Mouse (Mus musculus): ENCODE results near the gene Cavin1. TPM values are rescaled to one million over a fixed set of nuclear protein-coding genes. Genes with fewer than 3 reads are reported as not detected.
"Not testable (repeated sequence)": the region's sequence is repeated elsewhere in the genome, so short reads cannot be mapped to it uniquely, and the experiment has no call there.

The Cavin1 gene
- polyA plus RNA-seq, 1 experiment from 2014 or later = 16.3 TPM

DNA sequence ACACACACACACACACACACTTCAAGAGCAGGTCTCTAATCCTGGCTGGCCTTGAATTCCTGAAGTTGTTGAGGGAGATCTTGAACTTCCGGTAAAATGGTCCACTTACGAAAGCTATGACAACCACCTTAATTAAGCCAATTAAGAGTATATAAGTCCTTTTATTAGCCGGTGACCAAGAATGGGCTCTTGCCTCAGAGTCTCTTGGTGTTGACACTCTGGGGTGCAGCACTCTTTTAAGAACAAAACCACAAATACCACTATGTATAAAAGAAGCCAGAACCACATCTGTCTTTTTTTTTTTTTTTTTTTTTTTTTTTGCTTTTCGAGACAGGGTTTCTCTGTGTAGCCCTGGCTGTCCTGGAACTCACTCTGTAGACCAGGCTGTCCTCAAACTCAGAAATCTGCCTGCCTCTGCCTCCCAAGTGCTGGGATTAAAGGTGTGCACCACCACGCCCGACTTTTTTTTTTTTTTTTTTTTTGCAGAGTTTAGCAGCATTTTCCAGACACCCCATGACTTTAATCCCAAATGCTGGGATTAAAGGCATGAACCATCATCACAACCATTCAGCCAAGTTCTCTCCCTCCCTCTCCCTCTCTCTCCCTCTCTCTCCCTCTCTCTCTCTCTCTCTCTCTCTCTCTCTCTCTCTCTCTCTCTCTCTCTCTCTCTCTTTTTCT lies 31.3 kb upstream of the Cavin1 start:
- not testable (repeated sequence) for ATAC-seq (replicated peaks; ENCODE audit: insufficient number of reproducible peaks, low FRiP score, low TSS enrichment, low read depth); H3K9me3 ChIP-seq (replicated peaks; ENCODE audit: control insufficient read depth, low read length)

DNA sequence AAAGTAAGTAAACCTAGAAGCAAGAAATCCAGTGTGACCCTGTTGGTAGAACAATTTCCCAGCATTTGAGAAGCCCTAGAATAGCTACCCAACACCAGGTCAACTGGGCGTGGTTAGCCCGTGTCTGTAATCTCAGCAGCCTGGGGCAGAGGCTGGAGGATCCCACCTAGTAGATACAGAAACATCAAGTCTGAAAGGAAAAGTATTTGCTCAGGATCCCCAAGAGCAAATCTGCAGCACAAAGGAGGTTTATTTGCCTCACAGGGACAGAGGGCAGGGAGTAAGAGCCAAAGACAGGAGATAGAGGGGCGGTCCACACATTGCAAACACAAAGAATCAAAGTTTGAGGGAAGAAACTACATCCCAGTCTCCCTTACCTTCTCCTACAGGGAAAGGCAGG lies 28.6 kb upstream of the Cavin1 start:
- Histone ChIP-seq H3K4me1 (ENCODE audit: control insufficient read depth, insufficient read depth, low read length) (no peaks in the 10 kb centered on the region), H3K4me3 (ENCODE audit: low read depth, low read length) (no peak overlapping the region), H3K9ac (replicated peaks; ENCODE audit: low read length) (no peak overlapping the region), H3K9me3 (replicated peaks; ENCODE audit: control insufficient read depth, low read length) (no peaks in the 10 kb centered on the region), H3K27me3 (ENCODE audit: control insufficient read depth, insufficient read depth, low read length) (no peaks in the 10 kb centered on the region; the same call in 1 of the 2 replicates), H3K27ac (replicated peaks; ENCODE audit: low read depth, low read length) (no peak overlapping the region), H3K4me2 (ENCODE audit: low read depth, low read length) (no peak overlapping the region), H3K36me3 (replicated peaks; ENCODE audit: control insufficient read depth, insufficient read depth, low read depth, low read length) (no peaks in the 10 kb centered on the region)
- no peak for DNase-seq (ENCODE audit: low spot score)
- no peak for ATAC-seq (replicated peaks; ENCODE audit: insufficient number of reproducible peaks, low FRiP score, low TSS enrichment, low read depth)
- WGBS = 61% methylated on average over 3 of the region's 3 CpGs

More for the DNA sequence above, 31.3 kb upstream of the Cavin1 start:
- DNase-seq (ENCODE audit: low spot score); H3K36me3 ChIP-seq (replicated peaks; ENCODE audit: control insufficient read depth, insufficient read depth, low read depth, low read length); H3K4me3 ChIP-seq (ENCODE audit: low read depth, low read length); H3K4me1 ChIP-seq (ENCODE audit: control insufficient read depth, insufficient read depth, low read length); H3K9ac ChIP-seq (replicated peaks; ENCODE audit: low read length); H3K27ac ChIP-seq (replicated peaks; ENCODE audit: low read depth, low read length); H3K4me2 ChIP-seq (ENCODE audit: low read depth, low read length); H3K27me3 ChIP-seq (ENCODE audit: control insufficient read depth, insufficient read depth, low read length): not testable (repeated sequence)
- WGBS = 80% methylated on average over 5 of the region's 6 CpGs

DNA sequence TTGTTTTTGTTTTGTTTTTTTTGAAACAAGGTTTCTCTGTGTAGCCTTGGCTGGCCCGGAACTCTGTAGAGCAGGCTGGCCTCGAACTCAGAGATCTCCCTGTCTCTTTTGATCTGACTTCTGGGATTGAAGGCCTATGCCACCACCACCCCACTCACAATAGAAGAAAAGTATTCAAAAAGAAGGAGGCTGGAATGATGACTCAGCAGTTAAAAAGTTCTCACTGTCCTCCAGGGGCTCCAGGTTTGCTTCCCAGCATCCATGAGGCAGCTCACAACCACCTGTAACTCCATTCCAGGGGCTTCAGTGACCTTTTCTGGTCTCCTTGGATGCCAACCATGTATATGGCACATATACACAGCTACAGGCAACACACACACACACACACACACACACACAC lies 28.1 kb upstream of the Cavin1 start:
- Histone ChIP-seq H3K4me3 (ENCODE audit: low read depth, low read length) (no peak overlapping the region), H3K4me2 (ENCODE audit: low read depth, low read length) (no peak overlapping the region), H3K4me1 (ENCODE audit: control insufficient read depth, insufficient read depth, low read length) (no peaks in the 10 kb centered on the region), H3K36me3 (replicated peaks; ENCODE audit: control insufficient read depth, insufficient read depth, low read depth, low read length) (no peaks in the 10 kb centered on the region), H3K27me3 (ENCODE audit: control insufficient read depth, insufficient read depth, low read length) (no peaks in the 10 kb centered on the region; the same call in 1 of the 2 replicates), H3K9ac (replicated peaks; ENCODE audit: low read length) (no peak overlapping the region), H3K9me3 (replicated peaks; ENCODE audit: control insufficient read depth, low read length) (no peaks in the 10 kb centered on the region), H3K27ac (replicated peaks; ENCODE audit: low read depth, low read length) (no peak overlapping the region)
- 86% methylated on average over 2 of the region's 2 CpGs for WGBS
- DNase-seq (ENCODE audit: low spot score) (no peak), ATAC-seq (replicated peaks; ENCODE audit: insufficient number of reproducible peaks, low FRiP score, low TSS enrichment, low read depth) (no peak)

DNA sequence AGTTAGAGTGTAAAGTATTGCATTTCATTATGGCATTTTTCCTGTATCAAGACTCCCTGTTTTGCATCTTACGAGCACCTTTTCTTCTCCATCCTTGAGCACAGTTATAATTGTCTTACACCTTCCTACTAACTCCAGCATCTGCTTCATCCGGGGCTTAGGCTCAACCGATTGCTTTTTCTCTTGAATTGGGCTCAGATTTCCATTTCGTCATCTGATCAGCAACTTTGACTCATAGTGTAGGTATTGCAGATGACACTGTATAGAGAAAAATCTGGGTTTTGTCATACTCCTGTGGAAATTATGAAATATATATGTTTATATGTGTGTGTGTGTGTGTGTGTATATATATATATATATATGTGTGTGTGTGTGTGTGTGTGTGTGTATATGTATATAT lies 25.8 kb upstream of the Cavin1 start:
- 81% methylated on average over 4 of the region's 4 CpGs for WGBS
- ATAC-seq (replicated peaks; ENCODE audit: insufficient number of reproducible peaks, low FRiP score, low TSS enrichment, low read depth) (no peak), DNase-seq (ENCODE audit: low spot score) (no peak)
- no peak overlapping the region for H3K27ac ChIP-seq (replicated peaks; ENCODE audit: low read depth, low read length)
- H3K27me3 ChIP-seq (ENCODE audit: control insufficient read depth, insufficient read depth, low read length) = no peaks in the 10 kb centered on the region; the same call in 1 of the 2 replicates
- no peak overlapping the region for H3K9ac ChIP-seq (replicated peaks; ENCODE audit: low read length)
- H3K9me3 ChIP-seq (replicated peaks; ENCODE audit: control insufficient read depth, low read length) = no peaks in the 10 kb centered on the region
- no peak overlapping the region for H3K4me2 ChIP-seq (ENCODE audit: low read depth, low read length)
- H3K4me1 ChIP-seq (ENCODE audit: control insufficient read depth, insufficient read depth, low read length) = no peaks in the 10 kb centered on the region
- H3K36me3 ChIP-seq (replicated peaks; ENCODE audit: control insufficient read depth, insufficient read depth, low read depth, low read length) = no peaks in the 10 kb centered on the region
- no peak overlapping the region for H3K4me3 ChIP-seq (ENCODE audit: low read depth, low read length)

DNA sequence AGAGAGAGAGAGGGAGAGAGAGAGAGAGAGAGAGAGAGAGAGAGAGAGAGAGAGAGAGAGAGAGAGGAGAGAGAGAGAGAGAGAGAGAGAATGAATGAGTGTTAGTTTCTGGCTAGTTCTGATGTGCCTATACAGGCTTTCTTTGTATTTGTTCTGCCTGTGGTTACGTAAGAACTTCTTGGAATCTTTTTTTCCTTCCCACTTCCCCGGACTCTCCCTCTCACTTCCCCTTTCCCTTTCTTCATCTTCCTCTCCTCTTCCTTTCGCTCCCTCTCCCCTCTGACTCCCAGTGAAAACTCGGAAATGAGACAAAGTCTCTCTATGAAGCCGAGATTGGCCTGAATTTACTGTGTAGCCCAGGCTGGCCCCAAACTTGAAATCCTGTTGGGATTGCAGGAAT lies 24.0 kb upstream of the Cavin1 start:
- H3K27ac ChIP-seq (replicated peaks; ENCODE audit: low read depth, low read length) = no peak overlapping the region
- no peak overlapping the region for H3K4me2 ChIP-seq (ENCODE audit: low read depth, low read length)
- H3K4me3 ChIP-seq (ENCODE audit: low read depth, low read length) = no peak overlapping the region
- ATAC-seq (replicated peaks; ENCODE audit: insufficient number of reproducible peaks, low FRiP score, low TSS enrichment, low read depth) = no peak
- no peaks in the 10 kb centered on the region; the same call in 1 of the 2 replicates for H3K27me3 ChIP-seq (ENCODE audit: control insufficient read depth, insufficient read depth, low read length)
- WGBS = 75% methylated on average over 5 of the region's 5 CpGs
- no peak overlapping the region for H3K9ac ChIP-seq (replicated peaks; ENCODE audit: low read length)
- no peaks in the 10 kb centered on the region for H3K36me3 ChIP-seq (replicated peaks; ENCODE audit: control insufficient read depth, insufficient read depth, low read depth, low read length)
- H3K9me3 ChIP-seq (replicated peaks; ENCODE audit: control insufficient read depth, low read length) = no peaks in the 10 kb centered on the region
- H3K4me1 ChIP-seq (ENCODE audit: control insufficient read depth, insufficient read depth, low read length) = no peaks in the 10 kb centered on the region
- no peak for DNase-seq (ENCODE audit: low spot score)

DNA sequence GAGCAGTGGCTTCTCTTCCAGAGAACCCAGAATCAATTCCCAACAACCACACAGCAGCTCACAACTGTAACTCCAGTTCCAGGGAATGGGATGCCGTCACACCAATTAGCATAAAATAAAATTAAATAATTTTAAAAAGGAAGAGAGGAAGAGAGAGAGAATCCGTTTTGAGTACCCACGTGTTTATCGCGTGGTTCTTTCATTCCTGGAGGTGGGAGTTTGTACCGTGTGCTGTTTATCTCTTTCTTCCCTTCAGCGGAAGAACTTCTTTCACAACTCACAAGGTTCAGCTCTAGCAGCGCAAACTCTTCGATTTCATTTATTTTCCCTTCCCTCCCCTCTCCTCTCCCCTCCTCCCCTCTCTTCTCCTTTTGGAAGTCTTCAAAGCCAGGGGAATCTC lies 23.5 kb upstream of the Cavin1 start:
- H3K4me3 ChIP-seq (ENCODE audit: low read depth, low read length) = no peak overlapping the region
- no peak overlapping the region for H3K4me2 ChIP-seq (ENCODE audit: low read depth, low read length)
- no peak for DNase-seq (ENCODE audit: low spot score)
- H3K27ac ChIP-seq (replicated peaks; ENCODE audit: low read depth, low read length) = no peak overlapping the region
- no peaks in the 10 kb centered on the region for H3K9me3 ChIP-seq (replicated peaks; ENCODE audit: control insufficient read depth, low read length)
- H3K27me3 ChIP-seq (ENCODE audit: control insufficient read depth, insufficient read depth, low read length) = no peaks in the 10 kb centered on the region; the same call in 1 of the 2 replicates
- 67% methylated on average over 9 of the region's 9 CpGs for WGBS
- H3K4me1 ChIP-seq (ENCODE audit: control insufficient read depth, insufficient read depth, low read length) = no peaks in the 10 kb centered on the region
- no peaks in the 10 kb centered on the region for H3K36me3 ChIP-seq (replicated peaks; ENCODE audit: control insufficient read depth, insufficient read depth, low read depth, low read length)
- H3K9ac ChIP-seq (replicated peaks; ENCODE audit: low read length) = no peak overlapping the region
- ATAC-seq (replicated peaks; ENCODE audit: insufficient number of reproducible peaks, low FRiP score, low TSS enrichment, low read depth) = no peak

DNA sequence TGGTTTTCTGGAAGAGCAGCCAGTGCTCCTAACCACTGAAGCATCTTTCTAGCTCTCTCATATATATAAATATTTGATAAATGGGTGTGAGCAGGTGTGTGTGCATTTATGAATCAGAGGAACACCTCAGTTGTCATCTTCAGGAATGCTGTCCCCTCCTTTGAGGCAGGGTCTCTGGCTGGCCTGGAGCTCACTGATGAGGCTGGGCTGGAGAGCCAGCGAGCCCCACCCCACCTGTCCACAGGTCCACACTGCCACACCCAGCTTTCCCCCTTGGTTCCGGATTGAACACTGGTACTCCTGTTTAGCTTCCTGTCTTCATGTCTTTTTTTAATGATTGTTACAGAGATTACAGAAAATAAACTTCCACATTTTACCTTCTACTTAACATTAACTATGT lies 22.8 kb upstream of the Cavin1 start:
- Histone ChIP-seq H3K27ac (replicated peaks; ENCODE audit: low read depth, low read length) (no peak overlapping the region), H3K9me3 (replicated peaks; ENCODE audit: control insufficient read depth, low read length) (no peaks in the 10 kb centered on the region), H3K27me3 (ENCODE audit: control insufficient read depth, insufficient read depth, low read length) (no peaks in the 10 kb centered on the region; the same call in 1 of the 2 replicates), H3K4me1 (ENCODE audit: control insufficient read depth, insufficient read depth, low read length) (no peaks in the 10 kb centered on the region), H3K4me3 (ENCODE audit: low read depth, low read length) (no peak overlapping the region), H3K4me2 (ENCODE audit: low read depth, low read length) (no peak overlapping the region), H3K9ac (replicated peaks; ENCODE audit: low read length) (no peak overlapping the region), H3K36me3 (replicated peaks; ENCODE audit: control insufficient read depth, insufficient read depth, low read depth, low read length) (no peaks in the 10 kb centered on the region)
- ATAC-seq (replicated peaks; ENCODE audit: insufficient number of reproducible peaks, low FRiP score, low TSS enrichment, low read depth) = no peak
- 93% methylated on average over 2 of the region's 2 CpGs for WGBS
- no peak for DNase-seq (ENCODE audit: low spot score)

DNA sequence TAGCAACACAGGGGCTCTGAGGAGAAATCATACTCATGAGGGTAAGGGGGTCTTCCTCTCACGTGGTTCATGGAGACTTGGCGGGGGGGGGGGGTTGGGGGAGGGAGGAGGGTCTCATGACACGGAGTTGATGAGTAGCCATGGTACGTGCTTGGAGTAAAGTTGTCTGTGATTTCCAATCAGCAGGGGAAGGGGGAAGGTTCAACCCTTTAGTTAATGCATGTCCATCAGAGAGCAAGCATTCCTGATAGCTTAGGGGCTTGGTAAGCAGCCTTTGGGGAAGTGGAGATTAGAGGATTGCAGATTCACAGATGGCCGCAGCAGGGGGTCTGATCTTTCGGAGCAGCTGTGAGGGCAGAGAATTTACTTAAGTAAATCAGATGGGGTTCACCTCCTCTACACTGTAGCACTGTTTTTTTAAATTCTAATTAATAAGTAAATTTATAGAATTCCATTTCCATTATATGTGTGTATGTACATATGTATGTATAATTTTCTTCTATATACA lies 20.4 kb upstream of the Cavin1 start:
- no peak for ATAC-seq (replicated peaks; ENCODE audit: insufficient number of reproducible peaks, low FRiP score, low TSS enrichment, low read depth)
- WGBS = 31% methylated on average over 6 of the region's 6 CpGs
- no peaks in the 10 kb centered on the region for H3K36me3 ChIP-seq (replicated peaks; ENCODE audit: control insufficient read depth, insufficient read depth, low read depth, low read length)
- no peak overlapping the region for H3K4me2 ChIP-seq (ENCODE audit: low read depth, low read length)
- no peak overlapping the region for H3K27ac ChIP-seq (replicated peaks; ENCODE audit: low read depth, low read length)
- no peaks in the 10 kb centered on the region for H3K9me3 ChIP-seq (replicated peaks; ENCODE audit: control insufficient read depth, low read length)
- H3K27me3 ChIP-seq (ENCODE audit: control insufficient read depth, insufficient read depth, low read length) = no peaks in the 10 kb centered on the region; the same call in 1 of the 2 replicates
- DNase-seq (ENCODE audit: low spot score) = no peak
- no peaks in the 10 kb centered on the region for H3K4me1 ChIP-seq (ENCODE audit: control insufficient read depth, insufficient read depth, low read length)
- no peak overlapping the region for H3K9ac ChIP-seq (replicated peaks; ENCODE audit: low read length)
- no peak overlapping the region for H3K4me3 ChIP-seq (ENCODE audit: low read depth, low read length)

All from embryonic facial prominence, embryonic 11.5 days (tissue).